ENCODE assay signal across 9 mouse cellular contexts in genomic region chr13:108152650-108153372, GRCm38 (mm10). TPM values are rescaled to one million over a fixed set of nuclear protein-coding genes. Genes with fewer than 3 reads are reported as not detected.
A peak's percentile ranks its signal among the peaks of the same experiment; 100 is the strongest.
DNase-seq lines count a peak whose midpoint lies in the region; ATAC-seq lines count a peak whose summit lies in the region.
"Had no signal": no experiment of that assay in that cellular context is flagged by ENCODE, and none has a peak within 500 bp of the region (broad histone marks: within the 10 kb centered on the region; RNA-seq: fewer than 3 reads in every experiment).

No protein-coding gene starts in this region.

- no peaks in the 10 kb centered on the region for H3K9me3 ChIP-seq in heart, embryonic 11.5 days (replicated peaks; ENCODE audit: control insufficient read depth, low read length)
- H3K9me3 ChIP-seq in heart, embryonic 13.5 days, result no peaks in the 10 kb centered on the region
- H3K9me3 ChIP-seq: liver, embryonic 15.5 days had no signal

- no peak for ATAC-seq in heart, embryonic 11.5 days (replicated peaks; ENCODE audit: insufficient number of reproducible peaks, low FRiP score, low TSS enrichment)
- no peak for ATAC-seq in heart, embryonic 13.5 days (ENCODE audit: extremely low read depth, insufficient number of reproducible peaks, low FRiP score, low TSS enrichment)
- ATAC-seq in megakaryocyte, adult 5-6 weeks (ENCODE audit: poor library complexity, severe bottlenecking), result peak; percentile 73

- WGBS in heart, embryonic 11.5 days (ENCODE audit: insufficient replicate concordance), result 59% methylated on average over 8 of the region's 8 CpGs
- WGBS in heart, embryonic 13.5 days, result 53% methylated on average over 8 of the region's 8 CpGs

- H3K36me3 ChIP-seq in heart, embryonic 11.5 days (ENCODE audit: control insufficient read depth, insufficient read depth, low read length), result no peaks in the 10 kb centered on the region
- H3K36me3 ChIP-seq in heart, embryonic 13.5 days, result no peaks in the 10 kb centered on the region
- H3K36me3 ChIP-seq: liver, embryonic 15.5 days had no signal

- no peak overlapping the region for H3K4me3 ChIP-seq in heart, embryonic 11.5 days (ENCODE audit: low read depth, low read length)
- no peak overlapping the region for H3K4me3 ChIP-seq in heart, embryonic 13.5 days
- H3K4me3 ChIP-seq: liver, embryonic 15.5 days had no signal

- H3K4me1 ChIP-seq in heart, embryonic 11.5 days (ENCODE audit: control insufficient read depth, insufficient read depth, low read length), result no peaks in the 10 kb centered on the region
- H3K4me1 ChIP-seq in heart, embryonic 13.5 days, result peaks cover 12% of the 10 kb centered on the region

- H3K4me2 ChIP-seq in heart, embryonic 11.5 days, result no peak overlapping the region
- no peak overlapping the region for H3K4me2 ChIP-seq in heart, embryonic 13.5 days
- H3K4me2 ChIP-seq: liver, embryonic 15.5 days had no signal

- H3K9ac ChIP-seq in heart, embryonic 11.5 days (ENCODE audit: low read depth, low read length), result no peak overlapping the region
- 0 out of 2 replicates have a peak overlapping the region, but pooled peaks have one; percentile 14 for H3K9ac ChIP-seq in heart, embryonic 13.5 days
- H3K9ac ChIP-seq: liver, embryonic 15.5 days had no signal

- DNase-seq in heart, adult 8-10 months (ENCODE audit: low spot score), result peak; percentile 65
- DNase-seq in MN1 (ENCODE audit: low spot score), result peak; percentile 76
- DNase-seq in cerebellum, postnatal 4 days (ENCODE audit: low spot score in 2 of 2), result peak; percentile 29 to 34
- DNase-seq in kidney, postnatal 14 days, result peak; percentile 59
- peak; percentile 33 to 76 for DNase-seq in spleen, postnatal 4 days (ENCODE audit: low spot score in 2 of 2)

- H3K27me3 ChIP-seq in heart, embryonic 11.5 days (ENCODE audit: control insufficient read depth, insufficient read depth, low read length), result no peaks in the 10 kb centered on the region
- H3K27me3 ChIP-seq in heart, embryonic 13.5 days (replicated peaks), result no peaks in the 10 kb centered on the region
- H3K27me3 ChIP-seq: liver, embryonic 15.5 days had no signal

- no peak overlapping the region for H3K27ac ChIP-seq in heart, embryonic 11.5 days (ENCODE audit: low read depth, low read length)
- no peak overlapping the region for H3K27ac ChIP-seq in heart, embryonic 13.5 days (replicated peaks)
- H3K27ac ChIP-seq: liver, embryonic 15.5 days had no signal

RNA-seq across cellular contexts. Expression of gene Ndufaf2, which starts 5.6 kb away (rescaled TPM):
- 10 to 100 TPM; 23.2 to 34.3 (median 28.8) TPM for total RNA-seq in heart, adult 8-10 months (2022)
- polyA plus RNA-seq in heart, embryonic 11.5 days (2014; fragmentation: Nextera tagmentation; extraction: Ambion mirVana), result 64.1 and 65.3 TPM in 2 replicates
- 55.4 and 57.9 TPM in 2 replicates for polyA plus RNA-seq in heart, embryonic 13.5 days (2015; fragmentation: Nextera tagmentation; extraction: Ambion mirVana)
- 13.9 and 14.9 TPM in 2 replicates for total RNA-seq in megakaryocyte, adult 5-6 weeks (2015)
- total RNA-seq in megakaryocyte, adult 5-6 weeks (2017), result 21.3 and 23.1 TPM in 2 replicates

RNA-seq across cellular contexts. Expression of gene Ercc8, which starts 5.7 kb away (rescaled TPM):
- total RNA-seq in heart, adult 8-10 months (2022), result 1 to 10 TPM; 4.0 to 8.0 (median 5.6) TPM
- polyA plus RNA-seq in heart, embryonic 11.5 days (2014; fragmentation: Nextera tagmentation; extraction: Ambion mirVana), result 14.5 and 14.7 TPM in 2 replicates
- polyA plus RNA-seq in heart, embryonic 13.5 days (2015; fragmentation: Nextera tagmentation; extraction: Ambion mirVana), result 10.3 and 14.8 TPM in 2 replicates
- total RNA-seq in megakaryocyte, adult 5-6 weeks (2015), result 6.0 and 6.7 TPM in 2 replicates
- total RNA-seq in megakaryocyte, adult 5-6 weeks (2017), result 7.1 and 8.7 TPM in 2 replicates
